Mouse (Mus musculus): ENCODE data around the gene Cope. TPM values are rescaled to one million over a fixed set of nuclear protein-coding genes. Genes with fewer than 3 reads are reported as not detected.

The Cope gene
- 286 and 300 TPM in 2 replicates for polyA plus RNA-seq (2016; fragmentation: Nextera tagmentation; extraction: Ambion mirVana)

DNA sequence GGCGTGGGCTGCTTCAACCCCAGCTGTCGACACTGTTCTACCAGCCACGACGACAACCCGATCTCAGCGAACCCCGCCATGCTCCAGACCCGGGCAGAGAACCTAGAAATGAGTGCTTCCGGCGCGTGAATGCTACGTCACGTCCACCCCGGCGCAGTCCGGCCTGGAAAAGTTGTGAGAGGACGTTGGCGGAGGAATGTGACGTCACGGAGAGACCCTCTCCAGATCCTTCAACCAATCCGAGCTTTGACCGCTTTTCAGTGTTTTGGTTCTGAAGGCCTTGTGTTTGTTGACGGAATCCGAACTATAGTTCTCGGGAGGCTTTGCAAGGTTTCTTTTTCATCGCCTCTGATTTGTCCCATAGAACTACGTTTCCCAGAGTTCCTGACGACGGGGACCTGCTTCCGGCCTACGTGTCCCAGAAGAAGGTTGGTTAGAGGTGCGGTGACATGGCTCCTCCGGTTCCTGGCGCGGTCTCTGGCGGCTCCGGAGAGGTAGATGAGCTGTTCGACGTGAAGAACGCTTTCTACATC is at the start of gene Cope, which contains the start of gene Ddx49:
Gene Cope, plus strand, starts transcription at position 161 of the 533 bp plus-strand sequence.
Gene Ddx49, minus strand, starts transcription at position 132 of the 533 bp plus-strand sequence.
- H3K27ac ChIP-seq, result peak within 1 kb of the TSS; percentile 88
- H3K4me1 ChIP-seq, result peaks cover 24% of the 10 kb centered on the region
- DNase-seq (ENCODE audit: extremely low spot score, low spot score), result peak; percentile 96
- H3K36me3 ChIP-seq (replicated peaks), result peaks cover 67% of the 10 kb centered on the region
- no peaks in the 10 kb centered on the region for H3K27me3 ChIP-seq (ENCODE audit: poor library complexity, severe bottlenecking)
- WGBS, result under 1% methylated on average over 40 of the region's 40 CpGs
- H3K9me3 ChIP-seq, result no peaks in the 10 kb centered on the region
- peak within 1 kb of the TSS; percentile 92 for H3K4me3 ChIP-seq

DNA sequence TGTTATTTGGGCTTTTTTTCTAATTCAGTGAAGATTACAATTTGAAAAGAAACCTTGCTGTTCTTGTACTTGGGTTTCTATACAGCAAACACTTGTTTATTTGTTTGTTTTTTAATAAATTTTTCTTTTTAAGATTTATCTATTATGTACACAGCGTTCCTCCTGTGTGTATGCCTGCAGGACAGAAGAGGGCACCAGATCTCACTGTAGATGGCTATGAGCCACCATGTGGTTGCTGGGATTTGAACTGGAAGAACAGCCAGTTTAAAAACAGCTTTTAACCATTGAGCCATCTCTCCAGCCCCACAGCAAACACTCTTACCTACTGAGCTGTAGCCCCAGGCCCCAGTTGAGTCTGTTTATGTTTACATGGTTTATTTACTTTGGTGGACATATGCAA is 47.7 kb upstream of the Cope start:
- peaks cover 100% of the 10 kb centered on the region for H3K36me3 ChIP-seq (replicated peaks)
- H3K4me3 ChIP-seq, result no peak overlapping the region
- no peaks in the 10 kb centered on the region for H3K27me3 ChIP-seq (ENCODE audit: poor library complexity, severe bottlenecking)
- no peak overlapping the region for H3K27ac ChIP-seq
- H3K4me1 ChIP-seq, result no peaks in the 10 kb centered on the region
- H3K9me3 ChIP-seq, result no peaks in the 10 kb centered on the region
- 90% methylated on average over 1 of the region's 1 CpGs for WGBS
- no peak for DNase-seq (ENCODE audit: extremely low spot score, low spot score)

- no peaks in the 10 kb centered on the region for H3K27me3 ChIP-seq (ENCODE audit: poor library complexity, severe bottlenecking)
- no peak for DNase-seq (ENCODE audit: extremely low spot score, low spot score)
- no peak overlapping the region for H3K27ac ChIP-seq
- H3K4me1 ChIP-seq, result no peaks in the 10 kb centered on the region
- no peak overlapping the region for H3K4me3 ChIP-seq
- H3K36me3 ChIP-seq (replicated peaks), result peaks cover 100% of the 10 kb centered on the region
- H3K9me3 ChIP-seq, result no peaks in the 10 kb centered on the region
- WGBS, result 90% methylated on average over 3 of the region's 3 CpGs
Observed at GRCm38 (mm10) chr8:70257456-70257855, 44.9 kb upstream of the Cope start.

DNA sequence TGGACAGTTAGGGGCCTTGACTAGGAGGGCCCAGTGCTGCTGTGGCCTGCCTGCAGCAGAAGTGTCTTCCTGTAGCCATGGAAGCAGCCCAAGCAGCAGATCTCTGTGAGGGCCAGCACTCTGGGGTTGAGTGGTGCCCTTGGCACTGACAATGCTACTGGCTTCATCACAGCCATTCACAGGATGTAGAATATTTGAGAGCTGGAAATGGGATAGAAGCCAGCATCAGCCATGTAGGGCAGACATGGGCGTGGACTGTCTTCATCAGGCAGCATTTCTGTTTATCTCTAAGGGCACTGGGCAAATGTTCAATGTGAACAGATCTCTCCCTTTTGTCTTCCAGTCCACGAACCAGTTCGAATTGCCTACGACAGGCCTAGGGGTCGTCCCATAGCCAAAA is 43.7 kb upstream of the Cope start:
- WGBS, result 93% methylated on average over 5 of the region's 5 CpGs
- Histone ChIP-seq H3K4me3 (no peak overlapping the region), H3K36me3 (replicated peaks) (peaks cover 100% of the 10 kb centered on the region), H3K9me3 (no peaks in the 10 kb centered on the region), H3K27ac (no peak overlapping the region), H3K4me1 (no peaks in the 10 kb centered on the region), H3K27me3 (ENCODE audit: poor library complexity, severe bottlenecking) (no peaks in the 10 kb centered on the region)
- DNase-seq (ENCODE audit: extremely low spot score, low spot score), result no peak

GRCm38 (mm10) chr8:70259043-70259442 is 43.3 kb upstream of the Cope start:
- WGBS, result 84% methylated on average over 2 of the region's 2 CpGs
- DNase-seq (ENCODE audit: extremely low spot score, low spot score), result no peak
- no peak overlapping the region for H3K27ac ChIP-seq
- H3K27me3 ChIP-seq (ENCODE audit: poor library complexity, severe bottlenecking), result no peaks in the 10 kb centered on the region
- no peaks in the 10 kb centered on the region for H3K4me1 ChIP-seq
- H3K4me3 ChIP-seq, result no peak overlapping the region
- H3K9me3 ChIP-seq, result no peaks in the 10 kb centered on the region
- H3K36me3 ChIP-seq (replicated peaks), result peaks cover 100% of the 10 kb centered on the region

DNA sequence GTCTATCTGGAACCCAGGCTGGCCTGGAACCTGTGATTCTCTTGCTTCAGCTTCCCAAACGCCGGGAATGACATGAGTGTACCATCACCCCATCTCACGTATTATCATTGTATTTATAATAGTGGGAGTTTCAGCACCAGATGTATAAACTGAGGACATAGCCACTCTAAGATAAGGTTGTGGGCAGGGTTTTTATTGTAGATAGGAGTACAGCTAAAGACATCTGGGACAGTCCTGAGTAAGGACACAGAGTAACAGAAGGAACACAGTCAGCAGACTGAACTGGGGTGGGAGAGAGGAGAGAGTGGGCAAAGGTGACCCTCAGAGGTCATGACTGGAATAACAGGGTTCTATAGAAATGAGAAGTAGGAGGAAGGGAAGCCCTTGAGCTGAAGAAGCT is 34.6 kb upstream of the Cope start:
- Histone ChIP-seq H3K4me1 (peaks cover 39% of the 10 kb centered on the region), H3K27ac (0 out of 2 replicates have a peak overlapping the region, but pooled peaks have one; percentile 11), H3K4me3 (no peak overlapping the region), H3K27me3 (ENCODE audit: poor library complexity, severe bottlenecking) (no peaks in the 10 kb centered on the region), H3K9me3 (no peaks in the 10 kb centered on the region), H3K36me3 (replicated peaks) (peaks cover 44% of the 10 kb centered on the region)
- WGBS, result 92% methylated on average over 3 of the region's 3 CpGs
- no peak for DNase-seq (ENCODE audit: extremely low spot score, low spot score)

DNA sequence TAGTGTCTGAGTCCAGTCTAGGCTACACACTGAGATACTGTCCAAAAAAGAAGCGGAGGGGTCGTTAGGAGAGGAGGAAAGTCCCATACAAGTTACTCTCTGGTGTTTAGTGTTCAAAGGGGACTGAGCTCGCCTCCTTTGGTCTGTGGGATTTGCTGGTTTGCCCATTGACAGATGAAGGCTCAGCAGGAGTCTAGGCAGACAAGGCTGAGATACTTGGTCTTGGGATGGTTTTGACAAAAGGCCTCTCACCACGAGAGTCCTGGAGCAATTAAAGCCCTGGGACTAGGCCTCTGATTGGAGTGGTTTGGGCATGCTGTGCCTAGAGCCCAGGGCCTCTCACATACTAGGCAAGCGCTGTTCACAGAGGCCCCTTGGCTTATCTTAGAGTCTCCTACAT is 34.0 kb upstream of the Cope start:
- Histone ChIP-seq H3K4me3 (no peak overlapping the region), H3K4me1 (peaks cover 41% of the 10 kb centered on the region), H3K27me3 (ENCODE audit: poor library complexity, severe bottlenecking) (no peaks in the 10 kb centered on the region), H3K27ac (peak overlapping the region; percentile 11; the same call in 1 of the 2 replicates), H3K36me3 (replicated peaks) (peaks cover 38% of the 10 kb centered on the region), H3K9me3 (no peaks in the 10 kb centered on the region)
- 40% methylated on average over 5 of the region's 5 CpGs for WGBS
- no peak for DNase-seq (ENCODE audit: extremely low spot score, low spot score)

- H3K27me3 ChIP-seq (ENCODE audit: poor library complexity, severe bottlenecking), result no peaks in the 10 kb centered on the region
- no peak for DNase-seq (ENCODE audit: extremely low spot score, low spot score)
- peaks cover 31% of the 10 kb centered on the region for H3K36me3 ChIP-seq (replicated peaks)
- no peaks in the 10 kb centered on the region for H3K9me3 ChIP-seq
- peak overlapping the region; percentile 11 for H3K27ac ChIP-seq
- no peak overlapping the region for H3K4me3 ChIP-seq
- WGBS, result 65% methylated on average over 11 of the region's 11 CpGs
- peaks cover 41% of the 10 kb centered on the region for H3K4me1 ChIP-seq
Observed at GRCm38 (mm10) chr8:70268799-70269565, 33.3 kb upstream of the Cope start.

DNA sequence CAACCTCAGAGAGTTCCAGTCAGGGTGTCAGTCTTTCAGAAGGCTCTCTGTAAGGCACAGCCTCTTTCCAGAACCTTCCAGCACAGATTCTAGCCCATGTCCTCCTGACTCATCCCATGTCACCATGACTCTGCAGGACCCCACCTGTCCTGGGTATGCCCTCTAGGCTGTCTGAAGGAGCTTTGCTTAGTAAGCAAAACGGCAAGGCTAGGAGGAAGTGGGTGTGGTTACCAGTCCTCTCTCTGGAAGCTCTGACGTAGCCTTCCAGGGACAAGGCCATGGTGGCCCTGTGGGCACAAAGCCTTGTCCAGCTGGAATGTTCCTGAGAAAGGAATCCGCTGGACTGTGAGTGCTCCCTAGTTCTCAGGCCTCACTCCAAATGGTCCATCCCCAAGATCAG is 29.4 kb upstream of the Cope start:
- Histone ChIP-seq H3K27ac (no peak overlapping the region), H3K27me3 (ENCODE audit: poor library complexity, severe bottlenecking) (no peaks in the 10 kb centered on the region), H3K4me1 (peaks cover 30% of the 10 kb centered on the region), H3K36me3 (replicated peaks) (no peaks in the 10 kb centered on the region), H3K4me3 (no peak overlapping the region), H3K9me3 (no peaks in the 10 kb centered on the region)
- no peak for DNase-seq (ENCODE audit: extremely low spot score, low spot score)
- 61% methylated on average over 3 of the region's 3 CpGs for WGBS

DNA sequence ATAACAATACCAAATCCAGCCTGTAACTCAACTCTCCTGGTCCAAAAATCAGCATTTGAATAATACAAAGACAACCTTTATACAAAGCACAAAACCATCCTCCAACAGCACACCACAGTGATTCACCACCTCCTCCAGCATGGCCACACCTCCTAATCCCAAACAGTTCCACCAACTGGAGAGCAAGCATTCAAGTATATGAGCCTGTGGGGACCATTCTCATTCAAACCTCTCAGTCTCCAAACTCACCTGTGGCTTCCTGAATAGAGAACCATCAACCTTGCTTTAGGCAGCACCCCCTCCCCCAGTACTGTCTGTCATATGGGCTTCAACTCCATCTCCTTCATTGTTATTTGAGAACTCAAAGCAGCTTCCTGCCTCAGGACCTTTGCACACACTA is 28.0 kb upstream of the Cope start:
- no peaks in the 10 kb centered on the region for H3K9me3 ChIP-seq
- peaks cover 25% of the 10 kb centered on the region for H3K4me1 ChIP-seq
- H3K4me3 ChIP-seq, result no peak overlapping the region
- no peaks in the 10 kb centered on the region for H3K27me3 ChIP-seq (ENCODE audit: poor library complexity, severe bottlenecking)
- no peak overlapping the region for H3K27ac ChIP-seq
- no peaks in the 10 kb centered on the region for H3K36me3 ChIP-seq (replicated peaks)
- DNase-seq (ENCODE audit: extremely low spot score, low spot score), result no peak

DNA sequence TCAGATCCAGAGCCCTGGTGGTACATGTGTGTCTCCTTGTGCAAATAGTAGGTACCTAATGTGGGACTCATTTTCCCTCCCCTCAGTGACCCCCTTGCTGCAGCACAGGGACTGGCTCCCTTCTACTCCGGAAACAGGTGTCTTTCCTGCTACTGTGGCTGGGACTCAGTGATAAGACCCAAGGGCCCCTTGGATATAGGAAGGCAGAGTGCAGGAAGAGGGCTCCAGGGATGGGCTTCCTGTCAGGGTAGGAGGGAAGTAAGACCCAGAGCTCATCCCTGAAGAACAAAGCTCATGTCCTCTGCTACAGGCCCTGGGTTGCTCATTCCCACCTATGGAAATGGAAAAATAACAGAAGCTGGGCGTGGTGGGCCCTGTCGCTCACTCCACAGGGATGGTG is 25.8 kb upstream of the Cope start:
- H3K9me3 ChIP-seq, result no peaks in the 10 kb centered on the region
- 87% methylated on average over 3 of the region's 3 CpGs for WGBS
- H3K4me3 ChIP-seq, result no peak overlapping the region
- peaks cover 32% of the 10 kb centered on the region for H3K4me1 ChIP-seq
- no peaks in the 10 kb centered on the region for H3K27me3 ChIP-seq (ENCODE audit: poor library complexity, severe bottlenecking)
- no peak overlapping the region for H3K27ac ChIP-seq
- no peaks in the 10 kb centered on the region for H3K36me3 ChIP-seq (replicated peaks)
- no peak for DNase-seq (ENCODE audit: extremely low spot score, low spot score)

- no peaks in the 10 kb centered on the region for H3K27me3 ChIP-seq (ENCODE audit: poor library complexity, severe bottlenecking)
- no peak for DNase-seq (ENCODE audit: extremely low spot score, low spot score)
- peaks cover 39% of the 10 kb centered on the region for H3K4me1 ChIP-seq
- no peaks in the 10 kb centered on the region for H3K9me3 ChIP-seq
- 74% methylated on average over 15 of the region's 15 CpGs for WGBS
- H3K36me3 ChIP-seq (replicated peaks), result no peaks in the 10 kb centered on the region
- peak overlapping the region; percentile 72 for H3K27ac ChIP-seq
- 0 out of 2 replicates have a peak overlapping the region, but pooled peaks have one; percentile 10 for H3K4me3 ChIP-seq
Observed at GRCm38 (mm10) chr8:70278175-70278574, 24.1 kb upstream of the Cope start.

DNA sequence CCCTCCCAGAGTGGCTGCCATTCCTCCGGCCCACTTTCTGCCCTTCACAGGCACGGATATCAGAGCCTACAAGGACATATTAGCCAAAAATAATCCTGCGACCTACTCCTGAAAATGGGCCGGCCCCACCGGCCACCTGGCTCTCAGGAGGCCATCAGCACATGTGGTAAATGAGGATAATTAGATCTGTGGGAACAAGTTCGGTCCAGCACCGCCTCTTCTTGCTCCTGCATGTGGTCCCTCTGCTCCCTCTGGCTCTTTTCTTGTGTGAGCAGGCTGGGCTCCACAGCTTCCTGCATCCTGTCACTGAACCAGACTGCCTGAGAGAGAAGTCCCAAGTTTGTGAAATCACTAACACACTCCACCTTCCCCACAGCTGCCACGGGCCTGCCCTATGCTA is 23.1 kb upstream of the Cope start:
- H3K27me3 ChIP-seq (ENCODE audit: poor library complexity, severe bottlenecking), result no peaks in the 10 kb centered on the region
- peaks cover 50% of the 10 kb centered on the region for H3K4me1 ChIP-seq
- WGBS, result 72% methylated on average over 8 of the region's 8 CpGs
- DNase-seq (ENCODE audit: extremely low spot score, low spot score), result no peak
- H3K9me3 ChIP-seq, result no peaks in the 10 kb centered on the region
- no peak overlapping the region for H3K4me3 ChIP-seq
- H3K36me3 ChIP-seq (replicated peaks), result peaks cover under 1% of the 10 kb centered on the region; the same call in 1 of the 2 replicates
- H3K27ac ChIP-seq, result 0 out of 2 replicates have a peak overlapping the region, but pooled peaks have one; percentile 17

Data from forebrain, embryonic 10.5 days (tissue).